Mouse (Mus musculus): Measurements from ENCODE around the gene Map3k10. TPM values are rescaled to one million over a fixed set of nuclear protein-coding genes. Genes with fewer than 3 reads are reported as not detected.

Map3k10 gene
- polyA plus RNA-seq (2017; shearing (Covaris generic)), result 10 to 100 TPM; 15.6 to 22.0 TPM

DNA sequence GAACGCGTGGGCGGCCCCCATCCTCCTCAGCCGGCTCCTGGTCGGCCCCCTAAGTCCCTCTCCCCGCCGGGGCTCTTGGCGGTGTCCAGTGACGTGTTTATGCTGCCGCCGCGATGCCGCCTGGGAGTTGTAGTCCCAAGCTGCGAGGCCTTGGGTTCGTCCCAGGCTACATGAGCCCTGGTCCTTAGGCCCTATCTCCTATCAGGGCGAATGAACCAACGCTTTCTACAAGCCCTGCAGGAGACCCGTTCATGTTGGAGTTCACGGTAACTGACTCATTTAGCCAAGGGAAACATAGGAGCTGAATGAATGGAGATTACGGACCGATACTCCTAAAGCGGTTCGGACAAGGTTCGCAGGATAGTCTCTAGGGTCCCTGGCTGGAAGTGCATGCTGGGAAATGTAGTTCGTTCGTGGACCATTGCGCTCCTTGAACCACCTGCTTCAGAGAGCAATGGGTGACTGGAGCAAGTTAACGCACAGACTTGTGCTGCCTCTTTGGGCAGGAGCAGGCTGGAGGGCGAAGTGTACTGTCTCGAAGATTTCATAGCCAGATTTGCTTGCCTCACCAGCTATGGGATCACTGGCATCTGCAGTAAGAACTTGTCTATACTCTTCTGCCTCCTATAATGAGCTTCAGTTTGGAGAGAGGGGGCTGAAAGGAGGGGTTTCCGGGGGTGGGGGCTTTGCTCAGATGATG lies at the start of gene Map3k10:
Gene Map3k10 (minus strand): TSS at position 77 of the 700 bp plus-strand sequence.

DNA sequence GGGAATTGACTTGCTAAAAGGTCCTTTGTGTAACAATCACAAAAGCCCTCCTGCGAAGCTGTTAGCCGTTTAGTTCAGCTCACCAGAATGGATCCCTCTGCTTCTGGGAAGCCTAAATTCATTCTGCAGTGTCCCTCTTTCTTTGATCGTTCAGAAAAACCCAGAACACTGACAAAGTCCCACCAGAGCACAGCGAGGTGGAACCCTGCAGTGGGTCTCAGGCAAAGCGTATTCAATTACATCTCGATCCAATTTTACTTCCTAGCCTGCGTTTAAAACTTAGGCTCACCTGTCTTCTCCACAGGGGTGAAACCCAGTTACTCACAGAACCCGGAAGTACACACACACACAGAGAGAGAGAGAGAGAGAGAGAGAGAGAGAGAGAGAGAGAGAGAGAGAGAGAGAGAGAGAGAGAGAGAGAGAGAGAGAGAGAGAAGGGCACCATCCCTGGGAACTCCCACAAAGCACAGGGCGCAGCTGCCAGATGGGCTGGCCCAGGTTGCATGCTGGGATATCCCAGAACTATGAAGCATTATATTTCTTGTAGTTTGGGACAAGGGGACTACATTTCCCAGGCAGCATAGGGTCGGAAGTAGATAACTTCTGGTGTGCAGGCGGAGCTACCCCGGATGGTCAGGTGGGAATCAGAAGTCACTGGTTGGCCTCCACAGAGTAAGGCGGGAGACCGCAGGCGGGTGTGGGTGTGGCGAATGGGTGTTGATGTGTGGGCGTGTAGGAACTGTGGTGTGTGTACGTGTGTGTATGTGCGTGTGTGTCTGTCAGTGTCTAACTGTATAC lies 14.6 kb upstream of the Map3k10 start, which contains the start of gene Zfp607b:
Gene Zfp607b (plus strand): TSS at position 526 of the 798 bp plus-strand sequence.

DNA sequence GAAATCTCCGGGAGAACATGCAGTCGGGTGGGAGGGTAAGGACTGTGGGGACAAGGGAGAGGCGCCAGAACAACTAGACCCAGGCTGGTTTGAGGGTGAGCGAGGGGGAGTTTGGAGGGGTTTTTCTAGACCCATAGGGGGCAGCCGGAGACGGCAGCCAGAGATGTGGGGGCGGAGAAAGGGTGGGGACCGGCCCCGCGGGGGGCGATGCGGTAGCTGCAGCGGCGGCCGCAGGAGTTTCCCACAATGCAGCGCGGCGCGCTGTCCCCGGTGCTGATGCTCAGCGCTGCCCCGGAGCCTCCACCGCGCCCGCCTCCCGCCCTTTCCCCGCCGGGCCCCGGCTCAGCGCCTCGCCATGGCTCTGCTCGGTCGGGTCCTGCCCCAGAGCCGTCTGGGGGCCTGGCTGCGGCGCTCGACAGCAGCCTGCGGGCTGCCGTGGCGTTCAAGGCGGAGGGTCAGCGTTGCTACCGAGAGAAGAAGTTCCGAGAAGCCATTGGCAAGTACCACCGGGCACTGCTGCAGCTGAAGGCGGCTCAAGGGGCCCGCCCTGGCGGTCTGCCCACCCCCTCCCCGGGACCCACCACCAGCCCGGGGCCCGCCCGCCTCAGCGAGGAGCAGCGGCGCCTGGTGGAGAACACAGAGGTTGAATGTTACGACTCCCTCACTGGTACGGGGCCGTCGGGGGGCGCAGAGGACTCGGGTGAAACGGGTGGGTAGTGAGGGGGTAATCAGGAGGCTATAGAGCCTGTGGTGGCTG lies 20.5 kb downstream of the Map3k10 start, which contains the start of gene Ttc9b:
Gene Ttc9b (plus strand): TSS at position 235 of the 757 bp plus-strand sequence.

Other genes starting within 250 kb of the Map3k10 start
- gene Sptbn4, start 226.9 kb downstream of the Map3k10 start, polyA plus RNA-seq (2017; shearing (Covaris generic)), result 1 to 10 TPM in 1 of 2 experiments, under 1 TPM in 1; 0.43 to 1.0 TPM
- 10 to 100 TPM; 11.2 to 19.1 TPM for gene Blvrb, start 226.6 kb downstream of the Map3k10 start, polyA plus RNA-seq (2017; shearing (Covaris generic))
- gene Sertad3, start 200.8 kb downstream of the Map3k10 start, polyA plus RNA-seq (2017; shearing (Covaris generic)), result 10 to 100 TPM; 40.0 to 41.1 TPM
- 10 to 100 TPM; 52.4 to 79.0 TPM for gene Sertad1, start 187.7 kb downstream of the Map3k10 start, polyA plus RNA-seq (2017; shearing (Covaris generic))
- gene Prx, start 175.3 kb downstream of the Map3k10 start, polyA plus RNA-seq (2017; shearing (Covaris generic)), result 1 to 10 TPM in 1 of 2 experiments, under 1 TPM in 1; 0.34 to 2.8 TPM
- gene Hipk4, start 151.3 kb downstream of the Map3k10 start, polyA plus RNA-seq (2017; shearing (Covaris generic)), result under 1 TPM; 0.28 to 0.34 TPM
- 100 to 1,000 TPM; 159 to 211 TPM for gene Pld3, start 121.4 kb downstream of the Map3k10 start, polyA plus RNA-seq (2017; shearing (Covaris generic))
- 10 to 100 TPM; 20.4 to 28.8 TPM for gene 2310022A10Rik, start 121.4 kb downstream of the Map3k10 start, polyA plus RNA-seq (2017; shearing (Covaris generic))
- gene Akt2, start 83.0 kb downstream of the Map3k10 start, polyA plus RNA-seq (2017; shearing (Covaris generic)), result 10 to 100 TPM; 74.8 to 82.4 TPM
- under 1 TPM in 1 of 2 experiments, not detected in 1; 0.53 TPM for gene Ttc9b, start 20.7 kb downstream of the Map3k10 start, polyA plus RNA-seq (2017; shearing (Covaris generic))
- 1 to 10 TPM; 4.7 to 6.7 TPM for gene Zfp607b, start 14.7 kb upstream of the Map3k10 start, polyA plus RNA-seq (2017; shearing (Covaris generic))
- gene Zfp60, start 56.8 kb upstream of the Map3k10 start, polyA plus RNA-seq (2017; shearing (Covaris generic)), result 10 to 100 TPM; 13.8 to 22.1 TPM
- gene Zfp626, start 132.6 kb upstream of the Map3k10 start, polyA plus RNA-seq (2017; shearing (Covaris generic)), result 1 to 10 TPM; 2.4 to 5.6 TPM
- gene Zfp59, start 164.0 kb upstream of the Map3k10 start, polyA plus RNA-seq (2017; shearing (Covaris generic)), result 1 to 10 TPM; 7.5 to 9.3 TPM
- 10 to 100 TPM; 10.3 to 11.6 TPM for gene Zfp607a, start 182.9 kb upstream of the Map3k10 start, polyA plus RNA-seq (2017; shearing (Covaris generic))